Mouse (Mus musculus) forebrain, embryonic 11.5 days (tissue): ENCODE measurements at regions not wholly inside any gene's neighbourhood (a gene's known extent, or its start where the extent isn't known, plus 50 kb on each side); places are given as distances from the start of the nearest gene placed in this dataset.

Experiments used
- ATAC-seq: fragments of 200-750 bp; cut with Nextera tagmentation; replicated peaks from 2 replicates; pipeline ENCODE4 v1.8.0; 2017; ENCODE audit warnings: moderate TSS enrichment; ENCODE audit not compliant: low FRiP score
- DNase-seq: peaks from one replicate; pipeline ENCODE4 v3.0.0-alpha.2; 2017; ENCODE audit warnings: low spot score
- H3K27ac ChIP-seq: fragments of 300-500 bp; sonication (generic); 2 replicates; pipeline ENCODE4 v1.5.1; 2014; ENCODE audit warnings: low read depth, low read length
- H3K27me3 ChIP-seq: fragments of 300-500 bp; sonication (generic); 2 replicates; pipeline ENCODE4 v1.6.1; 2014; ENCODE audit warnings: mild to moderate bottlenecking, low read length, mixed read lengths; ENCODE audit not compliant: control insufficient read depth, insufficient read depth
- H3K36me3 ChIP-seq: fragments of 300-500 bp; sonication (generic); 2 replicates; pipeline ENCODE4 v1.6.1; 2014; ENCODE audit warnings: mild to moderate bottlenecking, low read length, moderate library complexity, mixed read lengths; ENCODE audit not compliant: control insufficient read depth, insufficient read depth
- H3K4me1 ChIP-seq: fragments of 300-500 bp; sonication (generic); replicated peaks from 2 replicates; pipeline ENCODE4 v1.6.1; 2014; ENCODE audit warnings: low read length, mixed read lengths; ENCODE audit not compliant: control insufficient read depth, insufficient read depth
- H3K4me2 ChIP-seq: fragments of 300-500 bp; sonication (generic); 2 replicates; pipeline ENCODE4 v1.6.1; 2014; ENCODE audit warnings: low read depth, mild to moderate bottlenecking, low read length, moderate library complexity, mixed read lengths; ENCODE audit not compliant: severe bottlenecking
- H3K4me3 ChIP-seq: fragments of 300-500 bp; sonication (generic); 2 replicates; pipeline ENCODE4 v1.5.1; 2014; ENCODE audit warnings: low read depth, low read length
- H3K9ac ChIP-seq: fragments of 300-500 bp; sonication (generic); 2 replicates; pipeline ENCODE4 v1.6.1; 2014; ENCODE audit warnings: low read length
- H3K9me3 ChIP-seq: fragments of 300-500 bp; sonication (generic); 2 replicates; pipeline ENCODE4 v1.6.1; 2016; ENCODE audit warnings: low read length, mixed read lengths; ENCODE audit not compliant: control insufficient read depth
- WGBS: fragments of 180-500 bp; shearing (Covaris S2); extraction: QIAGEN DNeasy Blood & Tissue Kit; methylation state at CpG from one replicate; pipeline ENCODE4 v1.1.7; 2014; 5-methylcytosine and 5-hydroxymethylcytosine counted together

DNA sequence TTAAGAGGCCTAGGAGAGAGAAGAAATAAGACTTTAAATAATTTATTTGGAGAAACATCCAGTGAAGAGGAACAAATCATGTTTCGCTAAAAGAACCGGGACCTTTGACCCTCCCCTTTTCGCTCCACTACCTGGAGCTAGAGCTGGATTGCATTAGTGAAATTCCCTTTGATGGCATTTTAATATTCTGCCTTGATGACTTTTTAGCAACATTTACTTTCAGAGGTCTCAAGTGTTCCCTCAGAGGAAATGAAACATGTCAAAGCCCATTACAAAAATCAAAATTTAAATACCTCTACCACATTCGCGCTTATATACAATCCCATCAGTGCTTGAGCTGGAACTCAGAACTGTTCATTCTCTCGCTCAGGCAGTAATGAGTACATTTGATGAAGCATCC is 297.0 kb upstream of the Gm10295 start:
- no peaks in the 10 kb centered on the region for H3K36me3 ChIP-seq
- H3K27ac ChIP-seq, result no peak overlapping the region
- H3K4me1 ChIP-seq, result no peaks in the 10 kb centered on the region
- no peak for DNase-seq
- H3K9me3 ChIP-seq, result no peaks in the 10 kb centered on the region
- H3K4me2 ChIP-seq, result no peak overlapping the region
- H3K4me3 ChIP-seq, result no peak overlapping the region
- H3K9ac ChIP-seq, result no peak overlapping the region
- H3K27me3 ChIP-seq, result no peaks in the 10 kb centered on the region
- no peak for ATAC-seq
- 83% methylated on average over 6 of the region's 6 CpGs for WGBS

GRCm38 (mm10) chr7:71646944-71647343 is 295.7 kb upstream of the Gm10295 start:
- Histone ChIP-seq H3K9me3 (no peaks in the 10 kb centered on the region), H3K4me1 (no peaks in the 10 kb centered on the region), H3K9ac (no peak overlapping the region), H3K4me3 (no peak overlapping the region), H3K27ac (no peak overlapping the region), H3K36me3 (no peaks in the 10 kb centered on the region), H3K27me3 (no peaks in the 10 kb centered on the region), H3K4me2 (no peak overlapping the region)
- WGBS, result 84% methylated on average over 3 of the region's 3 CpGs
- DNase-seq (no peak), ATAC-seq (no peak)

- H3K9ac ChIP-seq, result no peak overlapping the region
- no peaks in the 10 kb centered on the region for H3K9me3 ChIP-seq
- no peak overlapping the region for H3K27ac ChIP-seq
- H3K4me3 ChIP-seq, result no peak overlapping the region
- H3K27me3 ChIP-seq, result no peaks in the 10 kb centered on the region
- 46% methylated on average over 13 of the region's 13 CpGs for WGBS
- DNase-seq (no peak), ATAC-seq (no peak)
- peak overlapping the region; percentile 18; the same call in 1 of the 2 replicates for H3K4me2 ChIP-seq
- H3K36me3 ChIP-seq, result no peaks in the 10 kb centered on the region
- H3K4me1 ChIP-seq, result no peaks in the 10 kb centered on the region
Measured at GRCm38 (mm10) chr7:71623048-71623447, 271.8 kb upstream of the Gm10295 start.

DNA sequence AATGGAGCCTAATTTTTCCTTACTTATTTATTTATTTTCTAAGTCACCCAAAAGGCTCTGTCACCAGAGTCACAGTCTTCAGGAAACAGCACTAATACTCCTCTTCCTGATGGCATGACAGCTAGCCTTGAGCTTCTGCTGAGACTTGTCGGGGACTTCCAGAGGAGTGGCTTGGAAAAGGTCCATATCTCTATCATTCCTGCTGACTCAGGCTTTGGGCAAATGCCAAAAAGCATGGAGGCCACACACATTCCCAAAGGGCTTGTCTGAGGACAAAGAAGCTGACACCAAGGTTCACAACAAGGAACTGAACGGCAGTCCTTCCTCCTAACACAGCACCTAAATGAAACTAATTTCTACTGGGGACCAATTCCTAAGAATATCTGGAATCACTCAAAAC is 251.9 kb upstream of the Gm10295 start:
- WGBS, result 78% methylated on average over 2 of the region's 2 CpGs
- Histone ChIP-seq H3K9me3 (no peaks in the 10 kb centered on the region), H3K4me3 (no peak overlapping the region), H3K9ac (no peak overlapping the region), H3K4me1 (no peaks in the 10 kb centered on the region), H3K4me2 (no peak overlapping the region), H3K27me3 (no peaks in the 10 kb centered on the region), H3K27ac (no peak overlapping the region), H3K36me3 (no peaks in the 10 kb centered on the region)
- ATAC-seq, result no peak
- DNase-seq, result no peak

- Histone ChIP-seq H3K27me3 (no peaks in the 10 kb centered on the region), H3K9me3 (no peaks in the 10 kb centered on the region), H3K27ac (no peak overlapping the region), H3K9ac (no peak overlapping the region), H3K36me3 (no peaks in the 10 kb centered on the region), H3K4me1 (no peaks in the 10 kb centered on the region), H3K4me2 (no peak overlapping the region), H3K4me3 (no peak overlapping the region)
- DNase-seq (no peak), ATAC-seq (no peak)
- WGBS, result 95% methylated on average over 3 of the region's 3 CpGs
Measured at GRCm38 (mm10) chr7:71596780-71597179, 245.5 kb upstream of the Gm10295 start.

GRCm38 (mm10) chr7:71587626-71588025 is 236.3 kb upstream of the Gm10295 start:
- Histone ChIP-seq H3K27me3 (no peaks in the 10 kb centered on the region), H3K27ac (no peak overlapping the region), H3K4me2 (no peak overlapping the region), H3K36me3 (no peaks in the 10 kb centered on the region), H3K4me1 (no peaks in the 10 kb centered on the region), H3K9me3 (no peaks in the 10 kb centered on the region), H3K9ac (no peak overlapping the region), H3K4me3 (no peak overlapping the region)
- WGBS, result 75% methylated on average over 5 of the region's 5 CpGs
- ATAC-seq (no peak), DNase-seq (no peak)

DNA sequence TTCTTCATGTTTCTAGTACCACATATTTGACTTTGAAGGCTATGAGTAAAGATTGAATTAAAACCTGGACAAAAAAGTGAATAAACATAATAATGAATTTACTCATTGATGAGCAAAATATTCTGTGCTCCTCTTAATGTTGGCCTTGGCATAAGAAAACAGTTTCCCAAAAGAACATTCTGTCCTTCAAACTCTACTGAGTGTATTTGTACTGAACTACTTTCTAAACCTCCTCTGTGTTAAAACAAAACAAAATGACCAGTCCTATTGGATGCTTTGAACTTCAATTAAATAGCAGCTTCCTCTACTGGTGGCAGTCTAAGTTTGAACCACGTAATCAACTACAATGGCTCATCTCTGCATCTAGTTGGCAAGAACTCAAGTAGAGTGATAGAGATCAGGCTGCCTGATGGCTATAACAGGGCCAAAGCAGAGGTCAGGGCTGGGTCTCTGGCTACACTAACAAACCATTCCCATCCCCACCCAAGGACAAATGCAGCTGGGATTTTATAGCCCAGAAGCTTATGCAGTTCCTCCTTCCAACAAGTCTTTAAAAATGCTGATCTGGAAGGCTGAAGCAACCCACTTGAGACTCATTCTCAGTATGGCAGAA is 232.3 kb upstream of the Gm10295 start:
- 54% methylated on average over 1 of the region's 1 CpGs for WGBS

GRCm38 (mm10) chr7:71581746-71582145 is 230.5 kb upstream of the Gm10295 start:
- Histone ChIP-seq H3K9ac (no peak overlapping the region), H3K27ac (no peak overlapping the region), H3K36me3 (no peaks in the 10 kb centered on the region), H3K4me2 (no peak overlapping the region), H3K4me3 (no peak overlapping the region), H3K27me3 (no peaks in the 10 kb centered on the region), H3K4me1 (no peaks in the 10 kb centered on the region), H3K9me3 (no peaks in the 10 kb centered on the region)
- DNase-seq, result peak; percentile 63
- 26% methylated on average over 3 of the region's 3 CpGs for WGBS
- ATAC-seq, result no peak

More for the DNA sequence above, 232.3 kb upstream of the Gm10295 start:
- no peaks in the 10 kb centered on the region for H3K36me3 ChIP-seq
- H3K27ac ChIP-seq, result no peak overlapping the region
- no peak overlapping the region for H3K4me3 ChIP-seq
- H3K9ac ChIP-seq, result no peak overlapping the region
- DNase-seq (no peak), ATAC-seq (no peak)
- no peaks in the 10 kb centered on the region for H3K9me3 ChIP-seq
- H3K4me1 ChIP-seq, result no peaks in the 10 kb centered on the region
- no peaks in the 10 kb centered on the region for H3K27me3 ChIP-seq
- H3K4me2 ChIP-seq, result no peak overlapping the region

DNA sequence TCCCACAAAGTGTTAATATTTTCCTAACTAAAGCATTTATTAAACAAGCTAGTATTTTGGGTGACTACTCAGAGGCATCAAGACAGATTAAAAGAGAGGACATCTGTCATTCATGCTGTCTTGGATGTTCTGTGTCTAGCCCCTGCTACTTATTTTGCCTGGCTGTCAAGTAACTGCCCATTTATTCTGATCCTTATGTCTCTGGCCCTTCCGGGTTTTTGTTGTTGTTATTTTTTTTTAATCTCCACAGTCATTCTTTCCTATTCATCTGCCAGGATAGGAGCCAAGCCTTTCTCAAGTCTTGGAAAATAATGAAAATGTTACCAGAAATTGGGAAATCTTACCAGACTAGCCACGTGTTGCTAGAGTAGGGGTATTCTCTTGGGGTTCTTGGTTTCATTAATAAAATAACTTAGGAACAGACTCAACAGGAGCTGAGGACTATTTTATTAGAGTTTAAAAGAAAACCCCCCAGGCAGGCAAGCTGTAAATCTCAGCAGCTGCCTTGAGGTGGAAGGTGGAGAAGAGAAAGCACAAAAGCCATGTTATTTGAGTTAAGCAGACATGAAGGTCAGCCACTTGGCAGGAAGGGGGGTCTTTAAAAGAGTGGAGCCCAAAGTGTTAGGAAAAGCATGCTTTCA is 209.1 kb upstream of the Gm10295 start:
- DNase-seq, result no peak
- Histone ChIP-seq H3K4me2 (no peak overlapping the region), H3K4me3 (no peak overlapping the region), H3K27ac (no peak overlapping the region), H3K9me3 (no peaks in the 10 kb centered on the region), H3K4me1 (no peaks in the 10 kb centered on the region), H3K36me3 (no peaks in the 10 kb centered on the region), H3K27me3 (no peaks in the 10 kb centered on the region), H3K9ac (no peak overlapping the region)
- no peak for ATAC-seq
- WGBS, result 60% methylated on average over 2 of the region's 2 CpGs
